ENCODE assay signal across 8 mouse cellular contexts in the genomic region with DNA sequence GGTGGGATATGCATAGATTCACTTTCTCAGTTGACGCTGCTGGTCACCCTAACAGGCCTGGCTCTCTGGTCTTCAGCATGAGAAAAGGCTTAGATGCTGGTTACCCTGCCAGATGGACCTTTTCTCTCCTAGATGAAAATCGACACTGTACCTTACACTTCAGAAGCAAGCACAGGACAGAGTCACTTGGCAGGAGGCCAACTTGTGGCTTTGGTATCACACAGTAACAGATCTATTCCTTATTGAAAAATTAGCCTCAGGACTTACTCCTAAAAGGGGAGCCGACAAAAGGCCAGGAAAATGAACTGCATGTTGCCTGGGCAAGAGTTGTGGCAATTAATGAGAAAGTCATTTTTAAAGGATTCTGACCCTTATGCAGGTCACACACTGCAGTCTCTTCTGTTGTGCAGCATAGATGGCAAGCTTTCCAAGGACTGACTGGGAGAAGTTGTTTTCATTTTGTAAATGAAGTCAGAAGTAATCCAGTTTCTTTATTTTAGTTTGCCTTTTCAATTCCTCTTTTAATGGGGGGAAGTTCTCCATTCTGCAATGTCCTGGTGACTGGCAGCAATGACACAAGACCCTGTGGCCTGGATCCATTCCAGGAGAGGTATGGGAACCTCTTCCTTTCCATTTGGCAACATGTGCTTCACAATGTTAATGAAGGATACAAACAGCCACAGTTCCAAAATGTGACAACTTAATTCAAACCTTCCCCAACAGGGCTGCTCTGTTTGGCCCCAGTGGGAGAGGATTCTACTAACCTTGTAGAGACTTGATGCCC. TPM values are rescaled to one million over a fixed set of nuclear protein-coding genes. Genes with fewer than 3 reads are reported as not detected.
DNase-seq lines count a peak whose midpoint lies in the region; ATAC-seq lines count a peak whose summit lies in the region.

No protein-coding gene starts in this region.

- DNase-seq in midbrain, embryonic 11.5 days (ENCODE audit: low spot score, missing footprints), result peak; percentile 31
- peak; percentile 43 for DNase-seq in cerebellum, adult 9-10 months
- DNase-seq in liver, embryonic 11.5 days (ENCODE audit: low spot score), result no peak
- DNase-seq in gastrocnemius, postnatal 36 days, result no peak
- no peak for DNase-seq in frontal cortex, postnatal 25 days (ENCODE audit: low spot score in 2 of 2)

- no peaks in the 10 kb centered on the region for H3K36me3 ChIP-seq in midbrain, embryonic 11.5 days (ENCODE audit: control insufficient read depth, insufficient read depth, low read length)
- H3K36me3 ChIP-seq in midbrain, embryonic 13.5 days, result peaks cover 24% of the 10 kb centered on the region; the same call in 1 of the 2 replicates
- H3K36me3 ChIP-seq in liver, embryonic 11.5 days (ENCODE audit: control insufficient read depth, insufficient read depth, low read length), result no peaks in the 10 kb centered on the region
- H3K36me3 ChIP-seq in forebrain, embryonic 16.5 days (ENCODE audit: control insufficient read depth, insufficient read depth), result peaks cover 6% of the 10 kb centered on the region; the same call in 1 of the 2 replicates

- WGBS in midbrain, embryonic 11.5 days, result 84% methylated on average over 3 of the region's 3 CpGs
- WGBS in midbrain, embryonic 13.5 days, result 76% methylated on average over 3 of the region's 3 CpGs
- 60% methylated on average over 3 of the region's 3 CpGs for WGBS in liver, embryonic 11.5 days
- 66% methylated on average over 3 of the region's 3 CpGs for WGBS in forebrain, embryonic 16.5 days

- no peak overlapping the region for H3K27ac ChIP-seq in midbrain, embryonic 11.5 days (ENCODE audit: low read depth, low read length)
- H3K27ac ChIP-seq in midbrain, embryonic 13.5 days, result no peak overlapping the region
- H3K27ac ChIP-seq in liver, embryonic 11.5 days (ENCODE audit: low read depth, low read length), result peak overlapping the region; percentile 73; the same call in 1 of the 2 replicates
- no peak overlapping the region for H3K27ac ChIP-seq in forebrain, embryonic 16.5 days (ENCODE audit: low read length)

- no peak overlapping the region for H3K4me2 ChIP-seq in midbrain, embryonic 11.5 days
- H3K4me2 ChIP-seq in midbrain, embryonic 13.5 days (replicated peaks), result no peak overlapping the region
- no peak overlapping the region for H3K4me2 ChIP-seq in liver, embryonic 11.5 days
- no peak overlapping the region for H3K4me2 ChIP-seq in forebrain, embryonic 16.5 days (ENCODE audit: low read length)

- H3K4me3 ChIP-seq in midbrain, embryonic 11.5 days (ENCODE audit: low read depth, low read length), result no peak overlapping the region
- no peak overlapping the region for H3K4me3 ChIP-seq in midbrain, embryonic 13.5 days (replicated peaks)
- H3K4me3 ChIP-seq in liver, embryonic 11.5 days (ENCODE audit: low read depth, low read length), result no peak overlapping the region
- no peak overlapping the region for H3K4me3 ChIP-seq in forebrain, embryonic 16.5 days (replicated peaks; ENCODE audit: low read length)

- ATAC-seq in midbrain, embryonic 11.5 days (ENCODE audit: low FRiP score), result no peak
- ATAC-seq in midbrain, embryonic 13.5 days, result no peak
- ATAC-seq in liver, embryonic 11.5 days (replicated peaks; ENCODE audit: low FRiP score), result no peak
- ATAC-seq in monocyte, adult 5-6 weeks (replicated peaks; ENCODE audit: insufficient number of reproducible peaks, low FRiP score, low TSS enrichment, poor library complexity, severe bottlenecking), result peak; percentile 51
- no peak for ATAC-seq in forebrain, embryonic 16.5 days

- no peaks in the 10 kb centered on the region for H3K9me3 ChIP-seq in midbrain, embryonic 11.5 days (ENCODE audit: control insufficient read depth, low read length)
- H3K9me3 ChIP-seq in midbrain, embryonic 13.5 days, result no peaks in the 10 kb centered on the region
- no peaks in the 10 kb centered on the region for H3K9me3 ChIP-seq in liver, embryonic 11.5 days (ENCODE audit: control insufficient read depth, low read length)
- no peaks in the 10 kb centered on the region for H3K9me3 ChIP-seq in forebrain, embryonic 16.5 days (ENCODE audit: control insufficient read depth, low read length)

- H3K4me1 ChIP-seq in midbrain, embryonic 11.5 days (ENCODE audit: control insufficient read depth, insufficient read depth, low read length), result no peaks in the 10 kb centered on the region
- H3K4me1 ChIP-seq in midbrain, embryonic 13.5 days (replicated peaks), result no peaks in the 10 kb centered on the region
- peaks cover 29% of the 10 kb centered on the region for H3K4me1 ChIP-seq in liver, embryonic 11.5 days (replicated peaks; ENCODE audit: control insufficient read depth, insufficient read depth, low read length)
- H3K4me1 ChIP-seq in forebrain, embryonic 16.5 days (replicated peaks; ENCODE audit: control insufficient read depth, insufficient read depth, low read length), result no peaks in the 10 kb centered on the region; the same call in 1 of the 2 replicates

- intact Hi-C loops in gastrocnemius, postnatal 36 days (cut with DNase I), result no loop called here

- H3K27me3 ChIP-seq in midbrain, embryonic 11.5 days (ENCODE audit: control insufficient read depth, insufficient read depth, low read length), result no peaks in the 10 kb centered on the region
- H3K27me3 ChIP-seq in midbrain, embryonic 13.5 days, result no peaks in the 10 kb centered on the region
- no peaks in the 10 kb centered on the region for H3K27me3 ChIP-seq in liver, embryonic 11.5 days (replicated peaks; ENCODE audit: control insufficient read depth, insufficient read depth, low read length)
- no peaks in the 10 kb centered on the region for H3K27me3 ChIP-seq in forebrain, embryonic 16.5 days (replicated peaks; ENCODE audit: control insufficient read depth, insufficient read depth, low read length)

- no peak overlapping the region for H3K9ac ChIP-seq in midbrain, embryonic 11.5 days (ENCODE audit: low read length)
- no peak overlapping the region for H3K9ac ChIP-seq in midbrain, embryonic 13.5 days (replicated peaks)
- H3K9ac ChIP-seq in liver, embryonic 11.5 days (ENCODE audit: low read depth, low read length), result no peak overlapping the region
- H3K9ac ChIP-seq in forebrain, embryonic 16.5 days (replicated peaks; ENCODE audit: low read depth, low read length), result no peak overlapping the region

RNA-seq across cellular contexts. Expression of gene Vopp1, which starts 59.7 kb away (rescaled TPM):
- polyA plus RNA-seq in midbrain, embryonic 11.5 days (2014; fragmentation: Nextera tagmentation; extraction: Ambion mirVana), result 61.1 and 71.1 TPM in 2 replicates
- polyA plus RNA-seq in midbrain, embryonic 13.5 days (2015; fragmentation: Nextera tagmentation; extraction: Ambion mirVana), result 170 and 171 TPM in 2 replicates
- polyA plus RNA-seq in liver, embryonic 11.5 days (2014; fragmentation: Nextera tagmentation; extraction: Ambion mirVana), result 23.8 and 24.3 TPM in 2 replicates
- total RNA-seq in monocyte, adult 5-6 weeks (2017), result 79.4 to 117 TPM (median 88.8 TPM) in 3 replicates
- total RNA-seq in gastrocnemius, postnatal 36 days (2021), result 1 to 10 TPM; 3.8 to 4.6 TPM
- polyA plus RNA-seq in forebrain, embryonic 16.5 days (2015; fragmentation: Nextera tagmentation; extraction: Ambion mirVana), result 186 and 203 TPM in 2 replicates

Comparison
In these comparisons a context has a peak if more than half of its experiments do, and no peak if none do; other contexts are left out.
1. DNase-seq: peak in midbrain, embryonic 11.5 days (single experiment) and cerebellum, adult 9-10 months (single experiment); none in liver, embryonic 11.5 days (single experiment), gastrocnemius, postnatal 36 days (0 of 2) and frontal cortex, postnatal 25 days (0 of 2).